Mouse (Mus musculus) limb, embryonic 12.5 days (tissue): Measurements from ENCODE around the gene Gm5868. TPM values are rescaled to one million over a fixed set of nuclear protein-coding genes. Genes with fewer than 3 reads are reported as not detected.
"Not testable (repeated sequence)": the region's sequence is repeated elsewhere in the genome, so short reads cannot be mapped to it uniquely, and the experiment has no call there.

Experiments
- ATAC-seq: fragments of 200-750 bp; cut with Nextera tagmentation; 2 replicates; pipeline ENCODE4 v1.8.0; 2017; ENCODE audit warnings: low read depth, moderate TSS enrichment; ENCODE audit not compliant: insufficient number of reproducible peaks, insufficient read depth, low FRiP score, low TSS enrichment
- H3K27ac ChIP-seq: fragments of 300-500 bp; sonication (generic); 2 replicates; pipeline ENCODE4 v1.5.1; 2016; ENCODE audit warnings: mild to moderate bottlenecking, moderate library complexity
- H3K27me3 ChIP-seq: fragments of 300-500 bp; sonication (generic); 2 replicates; pipeline ENCODE4 v1.6.1; 2016; ENCODE audit warnings: mild to moderate bottlenecking, moderate library complexity
- H3K36me3 ChIP-seq: fragments of 300-500 bp; sonication (generic); 2 replicates; pipeline ENCODE4 v1.6.1; 2016; ENCODE audit warnings: mild to moderate bottlenecking, moderate library complexity
- H3K4me1 ChIP-seq: fragments of 300-500 bp; sonication (generic); replicated peaks from 2 replicates; pipeline ENCODE4 v1.6.1; 2016
- H3K4me2 ChIP-seq: fragments of 300-500 bp; sonication (generic); 2 replicates; pipeline ENCODE4 v1.6.1; 2016; ENCODE audit warnings: mild to moderate bottlenecking, moderate library complexity
- H3K4me3 ChIP-seq: fragments of 300-500 bp; sonication (generic); replicated peaks from 2 replicates; pipeline ENCODE4 v1.5.1; 2016; ENCODE audit warnings: mild to moderate bottlenecking
- H3K9ac ChIP-seq: fragments of 300-500 bp; sonication (generic); replicated peaks from 2 replicates; pipeline ENCODE4 v1.6.1; 2016; ENCODE audit warnings: mild to moderate bottlenecking, moderate library complexity
- H3K9me3 ChIP-seq: fragments of 300-500 bp; sonication (generic); 2 replicates; pipeline ENCODE4 v1.6.1; 2016; ENCODE audit warnings: mild to moderate bottlenecking, moderate library complexity
- WGBS: fragments of 180-500 bp; shearing (Covaris S2); methylation state at CpG from one replicate; pipeline ENCODE4 v1.1.7; 2016; 5-methylcytosine and 5-hydroxymethylcytosine counted together
- polyA plus RNA-seq: library from polyadenylated mRNA; unstranded; fragments of >200 nt; fragmentation: Nextera tagmentation; extraction: Ambion mirVana; gene quantifications from 2 replicates; pipeline ENCODE4 v1.2.1, GENCODE M21; 2016

The Gm5868 gene
- polyA plus RNA-seq, 1 experiment from 2014 or later, result 0.40 TPM

DNA sequence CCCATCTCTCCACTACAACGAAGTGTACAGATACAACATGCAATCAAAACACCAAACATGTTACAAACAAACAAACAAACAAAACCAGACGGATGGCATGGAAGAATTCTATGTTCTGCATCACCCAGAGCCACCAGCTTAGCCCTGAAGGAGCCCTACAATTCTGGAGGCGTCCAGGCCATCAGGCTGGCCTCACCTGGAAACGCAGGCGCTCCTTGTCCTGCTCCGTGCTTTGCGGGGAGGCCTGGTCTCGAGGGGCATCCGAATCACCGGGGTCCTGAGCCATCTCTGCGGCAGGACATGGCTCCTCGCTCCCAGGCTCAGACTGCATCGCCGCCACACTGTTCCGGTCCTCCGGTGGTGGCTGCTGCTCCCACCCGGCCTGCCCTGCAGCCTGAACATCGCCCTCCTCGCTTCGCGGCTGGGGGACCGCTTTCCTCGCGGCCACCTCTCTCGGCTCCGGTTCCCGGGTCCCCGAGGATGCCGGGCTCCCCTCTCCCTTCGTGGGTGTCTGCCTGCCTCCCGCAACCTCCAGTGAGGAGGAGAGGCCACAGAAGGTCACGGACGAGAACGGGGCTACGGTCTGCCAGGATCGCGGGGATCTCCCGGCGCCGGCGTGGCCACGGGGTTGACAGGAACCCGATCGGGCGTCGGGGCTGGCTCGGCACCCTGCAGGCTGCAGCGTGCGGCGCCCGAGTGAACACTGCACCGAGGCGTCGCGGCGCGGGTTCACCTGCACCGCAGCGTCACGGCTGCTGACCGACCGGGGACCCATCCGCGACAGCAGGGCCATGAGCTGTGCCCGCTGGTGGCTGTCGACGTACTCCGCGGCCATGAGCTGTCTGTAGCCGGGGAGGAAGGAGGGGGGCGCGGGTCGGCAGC, 7.0 kb downstream of the Gm5868 start:
- H3K27me3 ChIP-seq, result peaks cover 30% of the 10 kb centered on the region

GRCm38 (mm10) chr5:72579599-72579998, 7.8 kb downstream of the Gm5868 start:
- H3K4me2 ChIP-seq, result peak overlapping the region; percentile 74; the same call in 1 of the 2 replicates

More for the DNA sequence above, 7.0 kb downstream of the Gm5868 start:
- 4% methylated on average over 69 of the region's 73 CpGs for WGBS
- not testable (repeated sequence) for H3K9me3 ChIP-seq, H3K36me3 ChIP-seq, H3K4me1 ChIP-seq, H3K27ac ChIP-seq
- Histone ChIP-seq H3K9ac (peak overlapping the region; percentile 56), H3K4me3 (peak overlapping the region; percentile 47), H3K4me2 (peak overlapping the region; percentile 74)
- peak; percentile 53 for ATAC-seq

GRCm38 (mm10) chr5:72565621-72566020, 21.7 kb downstream of the Gm5868 start:
- H3K9me3 ChIP-seq, result peaks cover 4% of the 10 kb centered on the region; the same call in 1 of the 2 replicates
- H3K27me3 ChIP-seq, result no peaks in the 10 kb centered on the region
- no peak overlapping the region for H3K4me3 ChIP-seq
- H3K4me1 ChIP-seq, result no peaks in the 10 kb centered on the region
- ATAC-seq, result no peak
- no peak overlapping the region for H3K4me2 ChIP-seq
- H3K36me3 ChIP-seq, result no peaks in the 10 kb centered on the region
- no peak overlapping the region for H3K9ac ChIP-seq
- H3K27ac ChIP-seq, result no peak overlapping the region
- 90% methylated on average over 5 of the region's 5 CpGs for WGBS

More at GRCm38 (mm10) chr5:72579599-72579998, 7.8 kb downstream of the Gm5868 start:
- not testable (repeated sequence) for H3K9me3 ChIP-seq, H3K4me3 ChIP-seq, H3K9ac ChIP-seq, ATAC-seq, H3K27ac ChIP-seq, H3K4me1 ChIP-seq, H3K36me3 ChIP-seq
- peaks cover 30% of the 10 kb centered on the region for H3K27me3 ChIP-seq
- 35% methylated on average over 10 of the region's 10 CpGs for WGBS

- not testable (repeated sequence) for ATAC-seq, H3K9ac ChIP-seq, H3K36me3 ChIP-seq, H3K4me2 ChIP-seq, H3K4me3 ChIP-seq, H3K27ac ChIP-seq, H3K27me3 ChIP-seq, H3K9me3 ChIP-seq, H3K4me1 ChIP-seq
- WGBS, result 74% methylated on average over 2 of the region's 2 CpGs
Observed at GRCm38 (mm10) chr5:72563183-72563582, 24.2 kb downstream of the Gm5868 start.

DNA sequence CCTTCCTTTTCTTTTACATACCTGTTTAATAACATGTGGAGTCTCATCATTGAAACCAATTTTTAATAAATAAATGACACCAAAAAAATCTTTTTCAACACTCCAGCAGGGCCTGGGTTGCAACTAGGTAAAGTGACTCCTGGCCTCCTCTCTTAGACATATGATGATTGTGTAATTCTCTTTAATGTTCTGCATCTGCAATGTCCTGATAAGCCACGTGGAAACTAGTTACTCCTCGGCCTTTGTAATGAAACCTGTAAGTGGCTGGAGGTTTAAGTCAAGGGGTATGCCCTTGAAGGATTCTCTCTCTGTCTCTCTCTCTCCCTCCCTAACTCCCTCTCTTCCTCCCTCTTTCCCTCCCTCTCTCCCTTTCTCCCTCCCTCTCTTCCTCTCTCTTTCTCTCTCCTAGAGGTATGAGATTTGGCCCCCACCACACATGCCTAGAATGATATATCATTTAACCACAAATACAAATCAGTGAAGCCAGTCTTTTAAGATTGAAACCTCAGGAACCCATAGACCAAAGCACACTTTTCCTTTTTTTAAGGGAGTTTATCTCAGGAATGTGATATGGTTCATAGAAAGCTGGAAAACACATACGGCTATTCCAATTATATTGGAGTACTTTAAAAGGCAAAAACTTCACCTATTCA, 26.2 kb downstream of the Gm5868 start:
- no peaks in the 10 kb centered on the region for H3K27me3 ChIP-seq
- no peak overlapping the region for H3K4me2 ChIP-seq
- no peak overlapping the region for H3K4me3 ChIP-seq
- no peak for ATAC-seq
- H3K4me1 ChIP-seq, result peaks cover 6% of the 10 kb centered on the region; the same call in 1 of the 2 replicates
- H3K36me3 ChIP-seq, result no peaks in the 10 kb centered on the region
- no peaks in the 10 kb centered on the region for H3K9me3 ChIP-seq
- no peak overlapping the region for H3K9ac ChIP-seq
- no peak overlapping the region for H3K27ac ChIP-seq
- WGBS, result 78% methylated on average over 3 of the region's 3 CpGs

DNA sequence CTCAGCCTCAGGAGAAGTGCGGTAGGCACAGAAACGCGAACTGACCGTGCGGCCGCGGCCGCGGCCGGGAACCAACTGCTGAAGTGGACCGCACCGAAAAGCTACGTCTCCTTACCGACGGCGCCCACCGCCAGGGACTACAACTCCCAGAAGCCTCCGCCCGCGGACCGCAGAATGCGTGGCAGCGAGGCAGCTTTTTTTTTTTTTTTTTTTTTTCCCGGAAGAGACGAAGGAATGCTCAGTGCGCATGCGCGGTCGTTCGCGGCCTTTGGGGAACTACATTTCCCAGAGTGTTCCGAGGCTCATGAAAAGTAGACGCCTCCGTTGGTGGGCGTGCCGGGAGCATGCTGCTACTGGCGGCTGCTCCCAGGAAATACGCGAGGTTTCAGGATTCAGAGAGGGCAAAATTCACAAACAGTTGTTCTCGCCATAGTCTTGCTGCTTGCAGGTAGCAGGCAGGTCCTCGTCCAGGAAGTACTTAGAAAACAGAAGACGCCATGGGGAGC, 27.8 kb downstream of the Gm5868 start, which contains the start of gene Nfxl1:
Gene Nfxl1, minus strand, starts transcription at position 141 of the 506 bp plus-strand sequence.
- under 1% methylated on average over 42 of the region's 42 CpGs for WGBS
- Histone ChIP-seq H3K36me3 (peaks cover 6% of the 10 kb centered on the region; the same call in 1 of the 2 replicates), H3K27ac (peak within 1 kb of the TSS; percentile 78), H3K4me3 (peak within 1 kb of the TSS; percentile 66), H3K9me3 (no peaks in the 10 kb centered on the region), H3K27me3 (no peaks in the 10 kb centered on the region), H3K4me2 (peak within 1 kb of the TSS; percentile 62), H3K9ac (peak within 1 kb of the TSS; percentile 80), H3K4me1 (peaks cover 6% of the 10 kb centered on the region; the same call in 1 of the 2 replicates)
- ATAC-seq, result peak; percentile 95

- peak overlapping the region; percentile 66 for H3K4me3 ChIP-seq
- ATAC-seq, result peak; percentile 74
- H3K4me1 ChIP-seq, result peaks cover 6% of the 10 kb centered on the region; the same call in 1 of the 2 replicates
- peak overlapping the region; percentile 80 for H3K9ac ChIP-seq
- under 1% methylated on average over 57 of the region's 57 CpGs for WGBS
- peak overlapping the region; percentile 62 for H3K4me2 ChIP-seq
- peaks cover 8% of the 10 kb centered on the region; the same call in 1 of the 2 replicates for H3K36me3 ChIP-seq
- no peaks in the 10 kb centered on the region for H3K9me3 ChIP-seq
- peak overlapping the region; percentile 78 for H3K27ac ChIP-seq
- no peaks in the 10 kb centered on the region for H3K27me3 ChIP-seq
Observed at GRCm38 (mm10) chr5:72558716-72559526, 28.4 kb downstream of the Gm5868 start.

GRCm38 (mm10) chr5:72556245-72556644, 31.1 kb downstream of the Gm5868 start:
- Histone ChIP-seq H3K27me3 (no peaks in the 10 kb centered on the region), H3K4me3 (no peak overlapping the region), H3K36me3 (peaks cover 25% of the 10 kb centered on the region), H3K27ac (no peak overlapping the region), H3K9me3 (no peaks in the 10 kb centered on the region), H3K9ac (no peak overlapping the region), H3K4me1 (peaks cover 6% of the 10 kb centered on the region; the same call in 1 of the 2 replicates), H3K4me2 (no peak overlapping the region)
- 90% methylated on average over 3 of the region's 3 CpGs for WGBS
- ATAC-seq, result no peak

- Histone ChIP-seq H3K27me3 (no peaks in the 10 kb centered on the region), H3K4me2 (no peak overlapping the region), H3K9me3 (no peaks in the 10 kb centered on the region), H3K4me3 (no peak overlapping the region), H3K9ac (no peak overlapping the region), H3K27ac (no peak overlapping the region), H3K4me1 (no peaks in the 10 kb centered on the region), H3K36me3 (peaks cover 31% of the 10 kb centered on the region)
- 95% methylated on average over 3 of the region's 3 CpGs for WGBS
- ATAC-seq, result no peak
Observed at GRCm38 (mm10) chr5:72551209-72551608, 36.1 kb downstream of the Gm5868 start.
